Mouse (Mus musculus): ENCODE measurements around the gene Stard10.

Gene Stard10

GRCm38 (mm10) chr7:101369666-101370065 is 52.8 kb downstream of the Stard10 start:
- DNase-seq (ENCODE audit: low read depth, low spot score), result no peak

DNA sequence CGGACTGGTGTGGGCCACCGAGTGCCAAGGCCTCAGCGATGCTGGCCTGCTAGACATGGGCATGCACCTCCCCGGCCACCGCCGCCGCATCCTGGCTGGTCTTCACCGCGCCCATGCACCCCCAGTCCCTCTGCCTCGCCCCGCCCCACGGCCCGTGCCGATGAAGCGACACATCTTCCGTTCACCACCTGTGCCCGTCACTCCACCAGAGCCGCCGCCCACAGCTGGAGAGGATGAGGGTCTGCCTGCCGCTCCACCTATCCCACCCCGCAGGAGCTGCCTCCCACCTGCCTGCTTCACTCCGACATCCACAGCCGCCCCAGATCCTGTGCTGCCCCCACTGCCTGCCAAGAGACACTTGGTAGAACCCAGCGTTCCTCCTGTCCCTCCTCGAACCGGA is 56.2 kb downstream of the Stard10 start:
- no peak for DNase-seq (ENCODE audit: low read depth, low spot score)

DNA sequence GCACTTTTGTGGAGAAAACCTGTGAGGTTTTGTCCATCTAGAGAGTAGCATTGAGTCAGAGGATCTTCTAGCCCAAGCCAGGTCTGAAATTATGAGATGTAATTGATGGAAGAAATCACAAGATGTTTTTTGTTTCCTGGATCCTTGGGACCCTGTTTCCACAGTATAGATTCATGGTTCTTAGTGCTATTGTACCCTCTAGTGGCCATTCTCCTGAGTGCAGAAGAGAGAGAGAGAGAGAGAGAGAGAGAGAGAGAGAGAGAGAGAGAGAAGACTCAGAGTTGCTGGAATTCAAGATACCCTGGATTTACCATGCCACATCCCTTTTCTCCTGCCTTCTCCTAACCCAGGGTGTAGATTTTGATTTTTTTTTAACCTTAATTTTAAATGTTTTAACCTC is 57.3 kb downstream of the Stard10 start:
- peak; percentile 49 for DNase-seq (ENCODE audit: low read depth, low spot score)

DNA sequence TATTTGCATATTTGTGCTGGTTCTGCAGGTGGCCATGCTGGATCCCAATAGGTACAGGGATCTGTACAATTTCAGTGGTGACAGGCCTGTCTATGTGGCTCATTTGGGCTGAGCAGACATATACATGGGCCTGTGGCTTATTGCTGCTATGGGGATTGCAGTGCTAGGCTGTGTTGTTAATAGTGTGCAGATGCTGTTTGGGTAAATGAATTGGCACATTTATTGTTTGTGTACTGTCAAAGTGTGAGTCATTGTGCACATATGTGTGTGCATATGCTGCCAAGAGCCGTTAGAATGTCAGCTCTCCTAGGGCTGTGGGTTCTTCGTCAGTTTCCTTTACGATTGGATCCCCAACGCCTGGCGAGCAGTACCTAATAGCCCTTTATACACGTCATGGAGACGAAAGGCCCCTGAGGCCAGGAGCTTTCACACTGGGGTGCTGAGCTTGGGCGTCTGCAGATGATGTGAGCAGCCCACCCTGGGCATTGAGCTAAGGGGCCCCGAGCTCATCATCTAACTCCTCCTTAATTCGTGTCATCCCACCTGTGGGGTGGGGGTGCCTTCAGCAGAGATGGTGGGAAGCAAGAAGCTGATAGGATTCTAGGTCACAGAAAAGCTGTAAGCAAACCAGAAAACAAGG is 59.9 kb downstream of the Stard10 start:
- no peak for DNase-seq (ENCODE audit: low read depth, low spot score)

GRCm38 (mm10) chr7:101377741-101378262 is 60.9 kb downstream of the Stard10 start:
- DNase-seq (ENCODE audit: low read depth, low spot score), result peak; percentile 75

DNA sequence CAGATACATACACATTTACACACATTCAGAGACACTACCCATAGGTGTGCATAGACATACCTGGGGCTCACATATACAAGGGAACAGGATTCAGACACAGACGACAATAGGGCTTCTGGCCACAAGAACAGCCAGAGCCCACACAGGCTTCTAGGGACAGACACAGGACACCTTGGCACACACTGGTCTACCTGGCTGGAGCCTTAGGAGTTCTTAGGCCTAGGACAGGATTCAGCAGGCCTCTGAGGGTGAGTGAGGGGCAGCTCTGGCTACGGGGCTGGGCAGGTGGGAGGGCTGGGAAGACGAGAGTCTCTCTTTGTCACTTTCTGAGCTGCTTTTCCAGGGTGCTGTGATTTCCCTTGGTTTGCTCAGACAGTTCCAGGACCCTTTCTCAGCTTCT is 61.4 kb downstream of the Stard10 start:
- no peak for DNase-seq (ENCODE audit: low read depth, low spot score)

GRCm38 (mm10) chr7:101378796-101379465 is 62.0 kb downstream of the Stard10 start:
- DNase-seq (ENCODE audit: low read depth, low spot score), result no peak

DNA sequence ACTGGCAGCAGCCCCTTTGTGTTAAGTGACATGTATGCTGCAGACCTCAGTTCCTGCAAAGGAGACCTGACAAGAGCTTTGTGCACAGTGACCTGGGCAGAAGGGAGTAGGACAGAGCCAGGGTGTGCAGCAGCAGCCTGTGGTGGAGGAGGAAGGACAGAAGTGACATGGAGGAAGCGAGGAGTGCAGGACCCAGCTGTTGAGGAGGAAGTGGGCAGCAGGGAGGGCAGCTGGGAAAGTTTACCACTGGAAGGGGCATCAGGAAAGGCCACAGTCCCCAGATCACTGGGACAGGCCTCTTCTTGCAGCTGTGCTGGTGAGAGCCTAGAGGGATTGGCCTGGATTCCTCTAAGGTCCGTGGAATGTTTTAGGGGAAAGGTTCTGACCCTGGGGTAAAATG is 62.8 kb downstream of the Stard10 start:
- DNase-seq (ENCODE audit: low read depth, low spot score), result no peak

DNA sequence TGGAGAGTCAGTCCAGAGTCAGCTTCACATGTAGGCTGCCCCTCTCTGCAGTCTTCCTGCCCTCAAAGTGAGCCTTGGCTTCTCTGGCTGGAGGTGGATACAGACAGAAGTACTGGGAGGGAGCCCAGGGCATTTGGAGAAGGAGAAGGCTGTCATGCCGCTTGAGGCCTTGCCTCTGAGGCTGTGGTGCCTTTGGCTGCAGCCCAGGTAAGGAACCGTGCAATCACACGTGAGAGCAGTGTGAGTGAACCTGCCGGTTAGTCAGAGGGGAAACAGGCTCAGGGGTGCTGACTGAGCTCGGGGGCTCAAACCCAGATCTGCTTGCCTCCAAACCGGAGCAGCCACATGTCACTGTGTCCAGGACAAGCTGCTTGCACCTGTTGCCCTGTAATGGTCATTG is 64.6 kb downstream of the Stard10 start:
- no peak for DNase-seq (ENCODE audit: low read depth, low spot score)

- peak; percentile 63 for DNase-seq (ENCODE audit: low read depth, low spot score)
Observed at GRCm38 (mm10) chr7:101382378-101382777, 65.5 kb downstream of the Stard10 start.

DNA sequence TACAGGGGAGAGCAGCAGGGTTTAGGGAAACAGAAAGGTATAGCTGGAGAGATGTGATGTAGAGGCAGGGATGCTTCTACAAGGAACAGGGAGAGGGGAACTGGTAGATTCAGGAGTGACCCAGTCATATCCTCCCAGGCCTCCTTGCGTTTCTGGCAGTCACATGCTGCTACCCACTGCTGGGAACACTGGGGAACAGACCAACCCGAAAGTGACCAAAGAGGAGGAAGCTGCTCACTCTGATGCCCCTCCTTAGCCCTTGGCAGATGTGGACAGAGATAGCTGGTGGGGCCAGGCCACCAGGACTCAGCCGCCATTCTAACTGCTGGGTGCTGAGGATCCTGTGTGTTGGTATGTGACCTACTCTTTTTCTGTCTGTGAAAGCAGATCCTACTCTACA is 66.9 kb downstream of the Stard10 start:
- no peak for DNase-seq (ENCODE audit: low read depth, low spot score)

DNA sequence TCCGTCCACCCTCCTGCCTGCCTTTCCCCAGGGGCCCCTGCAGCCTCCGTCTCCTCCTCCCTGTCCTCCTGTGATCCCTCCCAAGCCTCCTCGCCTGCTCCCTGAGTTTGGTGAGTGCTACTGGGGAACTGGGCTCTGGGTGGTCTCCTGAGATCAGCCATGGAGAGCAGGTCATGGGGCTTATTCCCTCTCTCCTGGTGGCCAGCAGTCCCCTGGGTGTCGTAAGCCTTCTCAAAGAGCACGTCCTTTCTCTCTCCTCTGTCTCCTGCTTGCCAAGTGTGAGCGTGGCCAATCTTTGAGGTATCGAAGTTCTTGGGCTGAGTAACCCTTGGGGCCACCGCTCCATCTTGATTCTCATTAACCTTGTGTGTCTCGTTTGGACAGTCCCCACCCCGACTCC is 68.0 kb downstream of the Stard10 start:
- DNase-seq (ENCODE audit: low read depth, low spot score), result no peak

- peak; percentile 80 for DNase-seq (ENCODE audit: low read depth, low spot score)
Observed at GRCm38 (mm10) chr7:101385331-101385733, 68.4 kb downstream of the Stard10 start.

- DNase-seq (ENCODE audit: low read depth, low spot score), result peak; percentile 29
Observed at GRCm38 (mm10) chr7:101385866-101386452, 69.1 kb downstream of the Stard10 start.

DNA sequence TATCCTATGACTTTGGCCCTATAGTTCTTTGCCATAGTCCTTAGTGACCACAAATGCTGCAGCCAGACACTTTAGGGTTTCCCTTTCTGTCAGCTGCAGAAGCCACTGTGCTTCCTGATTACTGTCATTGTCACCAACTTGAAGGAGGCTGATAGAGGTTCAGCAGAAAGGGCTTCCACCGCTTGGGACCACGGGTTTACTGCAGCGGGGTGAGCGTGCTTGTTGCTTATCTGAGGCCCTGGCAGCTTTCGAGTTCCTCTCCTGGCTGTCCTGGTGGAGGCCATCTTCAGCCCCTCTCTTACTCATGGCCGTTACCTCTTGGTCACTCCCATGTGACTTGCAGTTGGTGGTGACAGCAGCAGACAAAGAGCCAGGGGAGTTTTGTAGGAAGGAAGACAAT is 72.4 kb downstream of the Stard10 start:
- no peak for DNase-seq (ENCODE audit: low read depth, low spot score)

- DNase-seq (ENCODE audit: low read depth, low spot score), result no peak
Observed at GRCm38 (mm10) chr7:101391909-101392479, 75.1 kb downstream of the Stard10 start.

DNA sequence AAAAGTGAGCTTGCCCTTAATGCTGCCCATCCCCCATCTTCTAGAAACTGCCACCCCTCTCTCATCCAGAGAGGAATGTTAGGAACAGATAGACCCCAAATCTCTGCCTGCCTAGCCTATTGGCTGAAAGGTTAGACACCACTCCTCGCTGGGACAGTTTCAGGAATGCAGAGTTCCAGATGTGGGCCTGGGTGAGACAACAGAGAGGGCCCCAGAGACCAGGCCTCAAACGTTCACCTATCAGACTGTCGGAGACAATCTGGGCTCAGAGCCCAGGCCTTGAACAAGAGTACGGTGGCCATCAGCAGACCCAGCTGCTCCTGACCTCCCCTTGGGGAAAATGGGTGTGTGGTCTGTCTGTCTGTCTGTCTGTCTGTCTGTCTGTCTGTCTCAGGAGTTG is 76.1 kb downstream of the Stard10 start:
- no peak for DNase-seq (ENCODE audit: low read depth, low spot score)

DNA sequence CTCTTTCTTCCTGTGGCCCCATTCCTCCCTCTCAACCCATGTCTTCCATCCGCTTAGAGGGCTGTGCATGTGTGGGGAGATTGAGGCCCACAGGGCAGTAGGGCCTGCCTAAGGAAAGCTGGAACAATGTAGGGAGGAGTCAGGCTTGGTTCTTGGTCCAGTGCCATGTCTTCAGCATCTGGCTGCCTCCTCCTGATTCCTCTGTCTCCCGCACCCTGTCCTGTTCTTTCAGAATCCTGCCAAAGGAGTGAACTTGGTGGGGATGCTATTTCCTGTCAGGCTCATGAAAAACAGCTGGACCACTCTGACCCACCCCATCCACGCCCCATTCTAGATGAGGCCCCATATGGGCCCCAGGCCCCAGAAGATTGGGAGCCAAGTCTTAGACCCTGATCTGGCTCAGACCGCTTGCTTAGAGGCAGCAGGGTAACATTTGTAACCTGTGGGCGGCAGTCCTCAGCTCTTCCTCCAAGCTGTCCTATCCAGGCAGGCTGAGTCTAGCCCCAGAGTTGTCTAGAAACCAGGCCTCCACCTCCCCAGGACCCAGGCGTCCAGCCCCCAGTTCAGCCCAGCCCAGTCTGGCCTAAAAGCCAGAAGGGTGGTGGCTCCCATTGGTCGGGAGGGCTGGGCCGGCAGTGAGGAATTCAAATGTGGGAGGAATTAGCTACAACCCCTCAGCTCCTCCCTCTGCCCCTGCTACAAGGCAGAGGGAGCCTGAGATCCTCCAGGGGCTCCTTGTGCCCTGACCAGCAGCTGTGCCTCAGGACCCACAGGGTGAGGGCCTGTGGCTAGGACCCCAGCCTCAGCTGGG is 77.0 kb downstream of the Stard10 start:
- DNase-seq (ENCODE audit: low read depth, low spot score), result peak; percentile 92

DNA sequence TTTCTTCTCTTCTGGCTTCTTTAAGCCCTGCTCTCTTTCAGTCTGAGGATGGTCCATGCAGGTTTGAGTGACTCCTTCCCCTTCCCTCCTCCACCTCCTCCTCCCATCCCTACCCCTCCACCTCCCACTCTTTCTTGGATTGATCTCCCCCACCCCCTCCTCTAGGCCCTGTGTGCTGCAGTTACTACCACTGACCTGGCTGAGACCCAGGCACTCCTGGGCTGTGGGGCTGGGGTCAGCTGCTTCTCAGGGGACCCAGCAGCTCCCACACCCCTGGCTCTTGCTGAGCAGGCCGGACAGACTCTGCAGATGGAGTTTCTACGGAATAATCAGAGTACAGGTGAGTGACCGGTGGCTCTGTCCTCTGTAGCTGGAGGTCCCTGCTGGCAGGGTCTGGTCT is 77.7 kb downstream of the Stard10 start:
- DNase-seq (ENCODE audit: low read depth, low spot score), result no peak

DNA sequence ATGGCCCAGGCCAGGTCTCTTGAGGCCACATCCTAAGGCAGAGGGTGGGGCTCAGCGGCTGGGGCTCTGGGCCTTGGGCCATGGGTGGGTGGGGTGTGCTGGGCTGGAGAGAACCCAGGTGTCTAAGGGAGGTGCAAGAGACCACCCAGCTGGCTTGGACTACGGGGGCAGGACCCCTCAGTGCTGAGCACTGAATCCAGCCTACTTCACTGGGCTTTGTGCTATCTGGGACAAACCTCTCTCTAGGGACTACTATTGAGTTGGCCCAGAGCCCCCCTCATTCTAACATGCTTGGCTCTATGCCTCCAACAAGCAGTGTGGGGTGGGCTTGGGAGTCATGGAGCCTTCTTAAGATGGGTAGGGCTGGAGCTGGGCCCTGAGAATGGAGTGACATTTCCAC is 78.6 kb downstream of the Stard10 start:
- DNase-seq (ENCODE audit: low read depth, low spot score), result no peak

All from ZHBTc4 (cell line).